Mouse (Mus musculus): ENCODE measurements at regions not wholly inside any gene's neighbourhood (a gene's known extent, or its start where the extent isn't known, plus 50 kb on each side); places are given as distances from the start of the nearest gene placed in this dataset.

DNA sequence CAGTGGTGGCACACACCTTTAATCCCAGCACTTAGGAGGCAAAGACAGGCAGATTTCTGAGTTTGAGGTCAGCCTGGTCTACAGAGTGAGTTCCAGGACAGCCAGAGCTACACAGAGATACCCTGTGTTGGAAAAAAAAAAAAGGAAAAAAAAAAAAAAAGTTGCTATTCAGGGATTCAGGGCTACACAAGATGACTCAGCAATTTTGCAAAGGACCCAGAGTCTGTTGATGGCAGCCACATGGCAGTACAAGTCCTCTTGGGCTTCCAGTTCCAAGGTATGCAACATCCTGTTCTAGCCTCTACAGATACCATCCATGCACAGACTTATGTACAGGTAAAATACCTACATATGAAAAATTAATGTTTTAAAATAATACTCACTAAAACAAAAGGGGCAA, 515.9 kb downstream of the Car8 start:
- H3K27ac ChIP-seq: no peak overlapping the region
- no peaks in the 10 kb centered on the region for H3K27me3 ChIP-seq (replicated peaks)
- H3K4me3 ChIP-seq: no peak overlapping the region
- no peaks in the 10 kb centered on the region for H3K36me3 ChIP-seq
- no peak overlapping the region for H3K4me2 ChIP-seq (replicated peaks)
- H3K4me1 ChIP-seq: no peaks in the 10 kb centered on the region
- no peak overlapping the region for H3K9ac ChIP-seq
- no peak for ATAC-seq (ENCODE audit: low FRiP score, low read depth)
- no peaks in the 10 kb centered on the region for H3K9me3 ChIP-seq

DNA sequence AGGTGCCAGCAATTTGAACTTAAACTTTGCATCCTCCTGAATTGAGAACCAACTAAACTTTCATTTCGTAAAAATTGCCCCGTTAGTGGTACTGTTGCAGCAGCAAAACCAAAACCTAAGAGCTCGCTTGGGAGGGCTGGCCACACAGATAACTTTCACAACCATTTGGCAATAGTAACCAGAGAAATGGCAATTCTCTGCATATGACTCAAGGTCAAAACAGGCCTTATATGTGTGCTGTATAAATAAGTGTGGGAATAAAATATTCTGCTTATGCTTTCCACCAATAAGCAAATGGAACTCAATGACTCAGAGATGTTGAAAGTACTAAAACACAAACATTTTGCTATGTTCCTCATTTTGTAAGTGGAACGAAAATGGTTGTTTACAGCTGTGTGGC, 550.3 kb downstream of the Car8 start:
- WGBS: 88% methylated on average over 4 of the region's 4 CpGs
- no peak for ATAC-seq (ENCODE audit: low FRiP score, low read depth)
- H3K4me3 ChIP-seq: no peak overlapping the region

DNA sequence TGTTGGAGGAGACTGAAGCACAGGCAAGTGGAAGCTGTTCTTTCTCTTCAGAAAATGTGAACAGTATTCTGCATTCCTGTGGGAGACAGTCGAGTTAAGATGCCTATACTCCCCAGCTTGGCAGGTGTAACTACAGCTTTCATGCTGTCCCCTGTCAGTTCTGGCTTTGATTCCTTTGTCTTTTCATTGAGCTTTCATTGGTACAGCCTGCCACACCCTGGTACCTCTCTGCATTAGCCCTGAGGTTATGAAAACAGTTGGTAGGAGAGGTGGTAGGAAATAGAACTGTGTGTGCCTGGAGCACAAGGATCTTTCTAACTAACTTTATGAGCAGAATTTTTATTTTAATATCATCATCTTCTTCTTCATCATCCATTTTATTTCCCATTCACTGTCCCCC, 551.6 kb downstream of the Car8 start:
- H3K4me2 ChIP-seq (replicated peaks): no peak overlapping the region
- H3K27me3 ChIP-seq (replicated peaks): no peaks in the 10 kb centered on the region
- no peak for ATAC-seq (ENCODE audit: low FRiP score, low read depth)
- no peak overlapping the region for H3K9ac ChIP-seq
- H3K4me3 ChIP-seq: no peak overlapping the region
- H3K36me3 ChIP-seq: no peaks in the 10 kb centered on the region
- H3K4me1 ChIP-seq: no peaks in the 10 kb centered on the region
- no peaks in the 10 kb centered on the region for H3K9me3 ChIP-seq
- H3K27ac ChIP-seq: no peak overlapping the region
- 71% methylated on average over 1 of the region's 1 CpGs for WGBS

More for the DNA sequence above, 550.3 kb downstream of the Car8 start:
- H3K27ac ChIP-seq: no peak overlapping the region
- H3K9ac ChIP-seq: no peak overlapping the region
- H3K4me1 ChIP-seq: no peaks in the 10 kb centered on the region
- no peaks in the 10 kb centered on the region for H3K36me3 ChIP-seq
- no peaks in the 10 kb centered on the region for H3K27me3 ChIP-seq (replicated peaks)
- no peak overlapping the region for H3K4me2 ChIP-seq (replicated peaks)
- H3K9me3 ChIP-seq: no peaks in the 10 kb centered on the region

DNA sequence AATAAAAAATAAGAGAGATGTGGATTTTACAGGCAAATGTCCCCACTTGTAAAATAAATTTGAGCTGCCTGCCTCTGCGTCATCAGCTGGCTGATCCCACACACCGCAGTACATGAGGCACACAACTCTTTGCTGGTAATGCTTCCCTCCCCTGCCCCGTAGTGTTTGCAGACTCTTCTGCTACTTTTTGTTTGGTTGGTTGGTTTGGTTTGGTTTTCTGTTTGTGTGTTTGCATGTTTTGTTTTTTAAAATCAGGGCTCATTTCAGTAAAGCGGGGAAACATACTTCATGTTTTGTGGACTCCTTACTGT, 568.1 kb downstream of the Car8 start:
- ATAC-seq (ENCODE audit: low FRiP score, low read depth): no peak
- no peak overlapping the region for H3K4me3 ChIP-seq

DNA sequence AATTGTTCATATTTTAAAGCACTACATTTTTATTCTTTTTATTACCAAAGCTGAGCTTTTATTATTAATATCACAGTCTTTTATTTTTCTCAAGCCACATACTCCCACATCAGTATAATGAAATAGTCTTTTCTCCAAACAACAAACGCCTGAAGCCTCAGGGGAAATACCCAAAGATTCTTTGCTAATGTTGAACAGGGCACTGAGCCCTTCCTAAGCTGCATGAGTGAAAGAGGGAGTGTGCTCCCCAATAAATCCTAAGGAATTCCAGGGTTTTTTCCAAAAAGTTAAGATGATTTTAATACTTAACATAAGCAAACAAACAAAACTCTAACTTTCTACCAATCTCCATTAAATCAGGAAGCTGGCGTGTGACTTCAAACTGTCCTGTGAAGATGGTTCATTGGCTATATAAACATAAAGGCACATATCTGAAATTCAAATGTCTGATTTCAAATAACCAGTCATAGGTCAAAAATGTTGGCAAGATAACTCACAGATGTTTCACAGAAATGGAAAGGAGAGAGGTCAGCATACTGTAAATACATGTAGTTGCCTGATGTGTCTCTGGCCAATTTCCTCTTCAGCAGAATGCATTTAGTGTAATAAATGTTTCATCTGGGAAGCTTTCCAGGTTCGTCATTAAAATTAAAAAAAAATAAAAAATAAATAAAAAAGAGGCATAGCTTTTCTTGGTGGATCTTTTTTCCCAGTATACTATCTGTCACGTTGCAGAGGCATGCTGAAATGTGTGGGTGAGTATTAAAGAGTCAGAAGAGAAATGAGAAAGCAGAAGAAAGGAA, 568.6 kb downstream of the Car8 start:
- no peak for ATAC-seq (ENCODE audit: low FRiP score, low read depth)
- Histone ChIP-seq H3K9me3 (no peaks in the 10 kb centered on the region), H3K36me3 (no peaks in the 10 kb centered on the region), H3K27me3 (replicated peaks) (no peaks in the 10 kb centered on the region), H3K9ac (no peak overlapping the region), H3K27ac (no peak overlapping the region), H3K4me3 (no peak overlapping the region), H3K4me2 (replicated peaks) (no peak overlapping the region), H3K4me1 (no peaks in the 10 kb centered on the region)
- 75% methylated on average over 4 of the region's 4 CpGs for WGBS

More for the DNA sequence above, 568.1 kb downstream of the Car8 start:
- 91% methylated on average over 4 of the region's 4 CpGs for WGBS
- Histone ChIP-seq H3K27ac (no peak overlapping the region), H3K27me3 (replicated peaks) (no peaks in the 10 kb centered on the region), H3K9me3 (no peaks in the 10 kb centered on the region), H3K9ac (no peak overlapping the region), H3K4me1 (no peaks in the 10 kb centered on the region), H3K36me3 (no peaks in the 10 kb centered on the region), H3K4me2 (replicated peaks) (no peak overlapping the region)

DNA sequence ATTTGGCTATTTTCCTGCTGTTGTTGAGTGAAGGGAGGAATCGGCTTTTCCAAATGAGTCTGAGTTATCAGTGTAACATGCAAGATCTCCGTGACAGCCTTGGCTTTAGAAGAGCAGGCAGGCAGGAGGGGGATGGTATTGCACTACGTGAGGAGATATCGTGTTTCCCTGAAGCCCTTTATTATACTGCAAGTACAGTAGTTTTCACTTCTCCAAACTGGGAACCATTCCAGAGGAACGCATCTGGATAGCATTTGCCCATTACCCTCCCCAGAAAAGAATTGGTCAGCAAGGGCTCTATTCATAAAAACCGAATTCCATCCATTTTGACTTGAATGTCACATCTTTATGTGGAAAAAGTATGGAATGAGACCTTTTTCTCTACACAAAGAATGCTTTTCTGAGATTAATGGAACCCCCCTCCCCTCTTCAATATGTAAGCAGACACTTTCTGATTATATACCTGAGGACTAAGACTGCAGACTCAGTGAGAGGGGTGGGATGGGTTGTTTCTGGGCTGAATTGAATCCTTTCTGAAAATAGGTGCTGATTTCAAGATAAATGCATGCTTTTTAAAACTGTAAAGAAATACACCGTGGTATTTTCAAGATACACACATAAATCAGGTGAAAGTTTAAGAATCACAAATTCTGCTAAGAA, 571.8 kb downstream of the Car8 start:
- no peak overlapping the region for H3K4me2 ChIP-seq (replicated peaks)
- H3K9ac ChIP-seq: no peak overlapping the region
- 77% methylated on average over 7 of the region's 7 CpGs for WGBS
- no peak overlapping the region for H3K27ac ChIP-seq
- no peak overlapping the region for H3K4me3 ChIP-seq
- H3K36me3 ChIP-seq: no peaks in the 10 kb centered on the region
- H3K9me3 ChIP-seq: no peaks in the 10 kb centered on the region
- no peaks in the 10 kb centered on the region for H3K27me3 ChIP-seq (replicated peaks)
- no peaks in the 10 kb centered on the region for H3K4me1 ChIP-seq
- ATAC-seq (ENCODE audit: low FRiP score, low read depth): 0 out of 2 replicates have a peak, but pooled peaks have one; percentile 48

DNA sequence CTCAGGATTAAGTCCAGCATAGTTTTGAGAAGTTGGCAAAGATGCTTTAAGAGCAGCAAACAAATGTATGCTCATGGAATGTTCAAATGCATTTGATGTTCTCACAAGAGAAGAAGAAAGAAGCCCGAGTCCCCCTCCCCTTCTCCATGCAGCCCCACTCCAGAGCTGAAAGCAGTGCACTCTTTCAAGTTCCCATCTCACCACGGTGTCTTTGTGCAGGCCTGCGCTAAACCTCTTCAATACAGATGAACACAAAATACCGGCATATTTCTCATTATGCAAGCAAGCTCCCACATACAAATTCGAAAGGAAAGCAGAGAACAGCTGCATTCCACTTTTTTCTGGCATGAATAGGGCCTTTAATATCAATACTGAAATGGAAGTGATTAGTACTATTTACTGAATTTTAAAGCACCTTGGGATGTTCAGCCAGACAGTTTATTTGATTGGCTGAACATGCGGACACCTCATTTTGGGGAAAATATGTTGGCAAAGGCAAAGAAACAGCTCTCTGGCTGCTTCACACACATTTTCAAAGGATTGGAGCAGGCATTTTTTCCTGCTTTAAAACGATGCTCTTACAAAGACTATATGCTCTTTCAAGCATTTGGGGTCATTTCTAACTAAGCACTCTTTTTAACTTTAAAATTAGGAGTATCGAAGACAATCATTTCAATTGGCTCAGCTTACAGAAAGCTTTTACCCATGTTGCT, 595.8 kb downstream of the Car8 start:
- Histone ChIP-seq H3K27ac (no peak overlapping the region), H3K4me2 (replicated peaks) (no peak overlapping the region), H3K27me3 (replicated peaks) (no peaks in the 10 kb centered on the region), H3K36me3 (no peaks in the 10 kb centered on the region), H3K4me3 (no peak overlapping the region), H3K4me1 (no peaks in the 10 kb centered on the region), H3K9ac (no peak overlapping the region), H3K9me3 (no peaks in the 10 kb centered on the region)
- no peak for ATAC-seq (ENCODE audit: low FRiP score, low read depth)
- WGBS: 78% methylated on average over 8 of the region's 8 CpGs

DNA sequence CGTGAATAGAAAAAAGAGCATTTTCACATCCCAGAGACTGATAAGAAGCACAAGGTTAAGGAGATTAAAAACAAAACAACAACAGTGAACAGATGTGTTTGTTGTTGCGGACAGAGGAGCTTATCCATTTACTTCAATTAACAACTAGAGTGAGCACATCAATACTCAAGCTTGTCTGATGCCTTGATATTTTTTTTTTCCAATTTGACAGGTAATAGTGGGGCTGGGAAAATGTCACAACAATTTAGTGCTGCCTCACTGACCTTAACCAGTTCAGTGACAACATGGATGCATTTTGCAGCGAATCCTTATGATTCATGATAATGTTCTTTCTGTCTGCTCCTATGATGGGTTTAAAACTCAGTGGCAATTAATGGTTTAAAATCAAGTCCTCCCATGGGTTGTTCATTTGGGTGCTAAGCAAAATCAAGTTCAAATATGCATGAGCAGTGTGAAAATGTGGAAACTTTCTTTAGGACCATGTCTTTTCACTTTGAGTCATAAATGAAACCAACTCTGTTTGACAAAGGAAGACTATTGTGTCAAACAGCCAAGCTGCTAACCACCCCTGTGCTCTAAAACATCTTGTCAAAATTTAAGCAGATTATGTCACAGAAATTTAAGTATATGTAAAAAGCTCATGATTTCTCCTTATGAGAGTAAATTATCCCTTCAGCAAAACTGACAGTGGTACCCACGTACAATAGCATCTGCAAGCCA, 641.0 kb downstream of the Car8 start:
- no peak for ATAC-seq (ENCODE audit: low FRiP score, low read depth)
- Histone ChIP-seq H3K36me3 (no peaks in the 10 kb centered on the region), H3K27me3 (replicated peaks) (no peaks in the 10 kb centered on the region), H3K4me3 (no peak overlapping the region), H3K4me2 (replicated peaks) (no peak overlapping the region), H3K9me3 (no peaks in the 10 kb centered on the region), H3K4me1 (no peaks in the 10 kb centered on the region), H3K9ac (no peak overlapping the region), H3K27ac (no peak overlapping the region)
- WGBS: 88% methylated on average over 4 of the region's 4 CpGs

DNA sequence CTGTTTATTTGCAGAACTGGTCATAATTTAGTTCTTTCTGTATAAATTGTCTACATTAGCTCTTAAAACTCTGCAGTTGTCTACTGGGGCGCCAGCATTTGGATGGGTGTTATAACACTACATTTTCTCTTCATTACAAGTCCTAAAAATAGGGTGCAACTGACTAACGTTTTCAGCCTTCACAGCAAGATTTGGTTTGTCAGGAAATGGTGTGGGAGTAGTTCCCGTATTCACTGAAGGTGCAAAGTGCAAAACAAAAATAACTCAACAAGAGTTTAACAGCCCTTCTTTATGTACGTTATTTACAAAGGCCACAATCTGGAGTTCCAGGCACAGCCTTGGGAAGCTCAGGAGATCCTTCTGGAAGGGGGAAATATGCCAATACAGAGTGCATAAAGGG, 642.7 kb downstream of the Car8 start:
- no peaks in the 10 kb centered on the region for H3K4me1 ChIP-seq
- no peak overlapping the region for H3K4me3 ChIP-seq
- 77% methylated on average over 4 of the region's 4 CpGs for WGBS
- H3K27ac ChIP-seq: no peak overlapping the region
- H3K9ac ChIP-seq: no peak overlapping the region
- H3K9me3 ChIP-seq: no peaks in the 10 kb centered on the region
- H3K36me3 ChIP-seq: no peaks in the 10 kb centered on the region
- H3K4me2 ChIP-seq (replicated peaks): no peak overlapping the region
- ATAC-seq (ENCODE audit: low FRiP score, low read depth): no peak
- no peaks in the 10 kb centered on the region for H3K27me3 ChIP-seq (replicated peaks)

DNA sequence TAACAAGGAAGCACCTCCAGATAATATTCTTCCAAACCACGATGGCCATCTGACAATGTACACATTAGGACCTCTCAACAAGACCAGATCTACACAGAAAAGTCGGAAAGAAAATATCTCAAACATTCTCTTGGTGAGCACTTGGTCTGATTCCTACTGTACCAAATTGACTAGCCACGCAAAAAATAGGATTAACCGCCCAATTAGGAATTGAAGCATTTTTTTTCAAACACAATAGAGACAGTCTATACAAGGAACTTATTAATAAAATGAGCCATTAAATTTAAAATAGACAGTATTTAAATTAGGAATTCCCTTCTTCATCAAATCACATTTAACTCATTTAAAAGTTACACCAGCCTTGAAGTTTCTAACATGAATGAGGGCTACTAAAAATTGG, 655.0 kb downstream of the Car8 start:
- H3K4me1 ChIP-seq: no peaks in the 10 kb centered on the region
- no peaks in the 10 kb centered on the region for H3K9me3 ChIP-seq
- H3K4me3 ChIP-seq: no peak overlapping the region
- no peak for ATAC-seq (ENCODE audit: low FRiP score, low read depth)
- WGBS: 87% methylated on average over 4 of the region's 4 CpGs
- H3K27ac ChIP-seq: no peak overlapping the region
- H3K4me2 ChIP-seq (replicated peaks): no peak overlapping the region
- H3K9ac ChIP-seq: no peak overlapping the region
- H3K36me3 ChIP-seq: no peaks in the 10 kb centered on the region
- no peaks in the 10 kb centered on the region for H3K27me3 ChIP-seq (replicated peaks)

DNA sequence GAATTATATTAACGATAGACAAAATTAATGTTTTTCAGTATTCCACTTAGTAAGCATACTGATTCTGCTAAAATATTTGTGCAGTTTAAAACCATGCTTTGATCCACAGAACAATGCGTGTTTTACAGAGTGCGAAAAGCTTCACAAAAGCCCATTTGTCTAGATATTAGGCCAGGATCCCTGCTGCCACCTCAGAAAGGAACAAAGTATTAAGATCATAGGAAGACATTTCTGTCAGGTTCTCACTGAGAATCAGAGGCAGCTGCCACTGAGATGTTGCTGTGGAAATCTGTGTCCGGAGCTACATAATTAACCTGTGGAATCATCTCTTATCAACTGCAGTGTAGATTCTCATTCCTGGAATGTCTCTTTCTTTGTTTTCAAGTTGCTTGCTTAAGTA, 656.9 kb downstream of the Car8 start:
- no peaks in the 10 kb centered on the region for H3K36me3 ChIP-seq
- no peak overlapping the region for H3K27ac ChIP-seq
- no peaks in the 10 kb centered on the region for H3K4me1 ChIP-seq
- ATAC-seq (ENCODE audit: low FRiP score, low read depth): no peak
- no peak overlapping the region for H3K4me3 ChIP-seq
- no peaks in the 10 kb centered on the region for H3K27me3 ChIP-seq (replicated peaks)
- H3K9ac ChIP-seq: no peak overlapping the region
- H3K4me2 ChIP-seq (replicated peaks): no peak overlapping the region
- H3K9me3 ChIP-seq: no peaks in the 10 kb centered on the region
- WGBS: 71% methylated on average over 4 of the region's 4 CpGs

DNA sequence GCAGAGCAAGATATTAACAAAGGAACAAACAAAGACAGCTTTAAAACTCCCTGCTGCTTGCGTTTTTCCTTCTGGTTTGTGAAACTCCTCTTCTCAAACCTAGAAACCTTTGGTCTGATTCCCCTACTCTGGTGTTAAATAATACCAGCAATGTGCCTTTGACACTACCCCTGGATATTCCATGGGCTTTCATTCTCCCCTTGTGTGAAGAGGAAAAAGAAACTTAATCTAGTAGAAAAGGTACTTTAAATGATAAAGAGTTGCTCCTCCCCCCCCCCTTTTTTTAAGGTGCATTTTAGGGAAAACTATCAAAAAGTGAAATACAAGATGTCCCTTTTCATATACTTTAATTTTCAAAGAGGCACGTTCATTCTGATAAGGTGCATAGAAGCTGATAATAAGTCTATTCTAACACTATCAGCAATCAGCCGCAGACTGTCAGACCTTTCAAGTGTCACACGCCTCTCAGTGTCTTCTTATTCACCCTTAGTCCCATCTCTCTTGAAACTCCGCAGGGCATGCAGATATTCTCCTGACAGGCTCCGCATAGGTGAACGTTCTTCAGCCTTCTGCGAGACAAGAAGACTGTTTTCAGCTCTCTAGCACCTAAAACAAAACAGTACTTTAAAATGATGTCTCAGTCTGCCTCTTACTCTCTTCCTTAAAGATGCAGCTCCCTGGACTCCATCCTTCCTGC, 657.5 kb downstream of the Car8 start:
- H3K4me1 ChIP-seq: no peaks in the 10 kb centered on the region
- H3K4me2 ChIP-seq (replicated peaks): no peak overlapping the region
- no peak for ATAC-seq (ENCODE audit: low FRiP score, low read depth)
- H3K9ac ChIP-seq: no peak overlapping the region
- H3K4me3 ChIP-seq: no peak overlapping the region
- WGBS: 57% methylated on average over 8 of the region's 8 CpGs
- H3K27ac ChIP-seq: 0 out of 2 replicates have a peak overlapping the region, but pooled peaks have one; percentile 13
- no peaks in the 10 kb centered on the region for H3K27me3 ChIP-seq (replicated peaks)
- H3K36me3 ChIP-seq: no peaks in the 10 kb centered on the region
- no peaks in the 10 kb centered on the region for H3K9me3 ChIP-seq

Data from neural tube, embryonic 12.5 days (tissue).